17 mouse cellular contexts compared by ENCODE assay signal in the genomic region with DNA sequence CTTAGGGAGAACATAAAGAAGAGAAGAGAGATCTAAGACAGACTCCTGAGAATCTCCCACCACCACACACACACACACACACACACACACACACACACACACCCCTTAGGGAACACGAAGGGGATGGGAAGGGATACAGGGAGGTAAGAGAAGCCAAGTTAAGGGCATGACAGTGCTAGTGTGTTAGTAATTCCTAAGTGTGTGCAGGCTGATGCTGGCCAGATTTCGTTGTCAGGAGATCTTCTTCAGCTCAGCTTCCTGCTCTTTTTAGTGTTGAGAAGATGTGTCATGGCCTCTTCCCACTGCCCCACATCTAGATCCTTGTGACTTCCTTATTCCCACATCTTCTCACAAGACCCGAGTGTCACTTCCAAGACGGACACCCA.
"Had no signal": no experiment of that assay in that cellular context is flagged by ENCODE, and none has a peak within 500 bp of the region (broad histone marks: within the 10 kb centered on the region; RNA-seq: fewer than 3 reads in every experiment).

No protein-coding gene starts in this region.

- ATAC-seq: liver, postnatal 0 days; midbrain, embryonic 13.5 days; midbrain, embryonic 15.5 days had no signal

- H3K4me2 ChIP-seq: liver, embryonic 11.5 days; liver, embryonic 13.5 days; liver, embryonic 15.5 days; midbrain, embryonic 11.5 days; midbrain, embryonic 13.5 days; midbrain, embryonic 15.5 days; neural tube, embryonic 12.5 days; stomach, embryonic 15.5 days had no signal

- H3K4me1 ChIP-seq: liver, embryonic 13.5 days; liver, embryonic 15.5 days; stomach, embryonic 15.5 days had no signal

- H3K36me3 ChIP-seq: liver, embryonic 15.5 days; midbrain, embryonic 15.5 days; neural tube, embryonic 12.5 days; stomach, embryonic 15.5 days had no signal

- DNase-seq: liver; liver, embryonic 13.5 days; liver, postnatal 0 days; right cerebral cortex, postnatal 14 days; thymus, adult 2 months; thymus, postnatal 25 days; thymus, postnatal 4 days had no signal

- H3K9ac ChIP-seq: liver, embryonic 13.5 days; liver, embryonic 15.5 days; liver, postnatal 0 days; midbrain, embryonic 13.5 days; midbrain, embryonic 15.5 days; neural tube, embryonic 12.5 days; stomach, embryonic 15.5 days had no signal

- H3K27ac ChIP-seq: liver, embryonic 13.5 days; liver, embryonic 15.5 days; macrophage; midbrain, embryonic 13.5 days; midbrain, embryonic 15.5 days; neural tube, embryonic 12.5 days; stomach, embryonic 15.5 days; stomach, postnatal 0 days had no signal

- H3K27me3 ChIP-seq: liver, embryonic 13.5 days; liver, embryonic 15.5 days; megakaryocyte, embryonic 14.5 days; midbrain, embryonic 13.5 days; midbrain, embryonic 15.5 days; neural tube, embryonic 12.5 days; stomach, embryonic 15.5 days had no signal

- H3K9me3 ChIP-seq: liver, embryonic 13.5 days; liver, embryonic 15.5 days; megakaryocyte, embryonic 14.5 days; midbrain, embryonic 13.5 days; midbrain, embryonic 15.5 days; neural tube, embryonic 12.5 days; stomach, embryonic 15.5 days had no signal

- H3K4me3 ChIP-seq: liver, embryonic 13.5 days; liver, embryonic 15.5 days; megakaryocyte, embryonic 14.5 days; midbrain, embryonic 13.5 days; midbrain, embryonic 15.5 days; neural tube, embryonic 12.5 days; stomach, embryonic 15.5 days had no signal
